ENCODE assay signal across 20 mouse cellular contexts in the genomic region with DNA sequence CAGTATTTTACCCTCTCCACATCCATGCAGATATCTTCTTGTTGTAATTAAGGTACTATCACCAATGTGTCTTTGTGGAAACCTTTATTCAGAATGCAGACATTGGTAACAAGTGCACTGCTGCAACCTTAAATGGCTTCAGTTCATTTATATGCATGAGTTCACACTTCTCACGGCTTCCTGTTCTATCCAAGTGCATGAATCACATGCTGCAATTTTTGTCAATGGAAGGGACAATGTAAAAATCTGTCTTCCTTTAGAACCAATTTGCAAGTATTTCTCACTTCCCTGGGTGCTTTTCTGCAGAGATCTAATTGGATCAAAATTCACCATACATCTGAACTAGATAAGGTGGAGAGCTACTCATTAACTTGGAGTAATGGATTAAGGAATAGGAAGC. TPM values are rescaled to one million over a fixed set of nuclear protein-coding genes. Genes with fewer than 3 reads are reported as not detected.
DNase-seq lines count a peak whose midpoint lies in the region; ATAC-seq and TF ChIP-seq lines count a peak whose summit lies in the region.
"Had no signal": no experiment of that assay in that cellular context is flagged by ENCODE, and none has a peak within 500 bp of the region (broad histone marks: within the 10 kb centered on the region; RNA-seq: fewer than 3 reads in every experiment).

No protein-coding gene starts in this region.

- peak; percentile 55 for ATAC-seq in forebrain, embryonic 15.5 days (replicated peaks)
- ATAC-seq in midbrain, embryonic 13.5 days: no peak
- ATAC-seq: CD4-positive, CD25-positive, alpha-beta regulatory T cell, adult 4 months; intestine, postnatal 0 days had no signal

- TF ChIP-seq CTCF in layer of hippocampus, adult 2 months (conservative IDR thresholded peaks at IDR 0.05): no peak
- no peak for TF ChIP-seq CTCF in brain, embryonic 14.5 days (IDR thresholded peaks at IDR 0.05; ENCODE audit: borderline replicate concordance, extremely low read depth, insufficient read depth, insufficient read length)

- no peak for DNase-seq in layer of hippocampus, adult 2 months (ENCODE audit: low spot score in 2 of 2)
- DNase-seq in layer of hippocampus, postnatal 10 days (ENCODE audit: low spot score in 2 of 2): no peak
- peak; percentile 73 for DNase-seq in brain, embryonic 14.5 days (ENCODE audit: low read depth)
- DNase-seq in heart, postnatal 36 days: no peak
- DNase-seq: adrenal gland, adult 8-10 months; adrenal gland, postnatal 36 days; cerebellum, adult 18-20 months; cerebellum, adult 9-11 months; cerebellum, postnatal 36 days; gastrocnemius, adult 2 months; gastrocnemius, postnatal 25 days had no signal

- no peaks in the 10 kb centered on the region for H3K9me3 ChIP-seq in forebrain, embryonic 15.5 days
- no peaks in the 10 kb centered on the region for H3K9me3 ChIP-seq in midbrain, embryonic 13.5 days
- H3K9me3 ChIP-seq: embryonic facial prominence, embryonic 13.5 days; G1E; heart, embryonic 12.5 days; hindbrain, embryonic 15.5 days had no signal

- H3K4me3 ChIP-seq in layer of hippocampus, adult 2 months: no peak overlapping the region
- H3K4me3 ChIP-seq in forebrain, embryonic 15.5 days: no peak overlapping the region
- H3K4me3 ChIP-seq in midbrain, embryonic 13.5 days (replicated peaks): no peak overlapping the region
- H3K4me3 ChIP-seq: embryonic facial prominence, embryonic 13.5 days; gastrocnemius, adult 2 months; heart, embryonic 12.5 days; hindbrain, embryonic 15.5 days had no signal

- intact Hi-C loops in heart, postnatal 36 days (cut with DNase I): no loop called here

- no peak for TF ChIP-seq POLR2A in brain, embryonic 14.5 days (IDR thresholded peaks at IDR 0.05; ENCODE audit: borderline replicate concordance, extremely low read depth, insufficient read depth, insufficient read length, poor library complexity, severe bottlenecking)

- no peak overlapping the region for H3K4me2 ChIP-seq in forebrain, embryonic 15.5 days (replicated peaks)
- H3K4me2 ChIP-seq in midbrain, embryonic 13.5 days (replicated peaks): no peak overlapping the region
- H3K4me2 ChIP-seq: embryonic facial prominence, embryonic 13.5 days; heart, embryonic 12.5 days; hindbrain, embryonic 15.5 days had no signal

- H3K4me1 ChIP-seq in forebrain, embryonic 15.5 days: no peaks in the 10 kb centered on the region
- no peaks in the 10 kb centered on the region for H3K4me1 ChIP-seq in midbrain, embryonic 13.5 days (replicated peaks)
- H3K4me1 ChIP-seq: embryonic facial prominence, embryonic 13.5 days; hindbrain, embryonic 15.5 days had no signal

- 0 out of 2 replicates have a peak overlapping the region, but pooled peaks have one; percentile 14 for H3K27ac ChIP-seq in layer of hippocampus, adult 2 months
- H3K27ac ChIP-seq in forebrain, embryonic 15.5 days (replicated peaks): no peak overlapping the region
- no peak overlapping the region for H3K27ac ChIP-seq in midbrain, embryonic 13.5 days
- H3K27ac ChIP-seq: embryonic facial prominence, embryonic 13.5 days; gastrocnemius, adult 2 months; hindbrain, embryonic 15.5 days had no signal

- no peak overlapping the region for H3K9ac ChIP-seq in forebrain, embryonic 15.5 days (replicated peaks)
- H3K9ac ChIP-seq in midbrain, embryonic 13.5 days (replicated peaks): no peak overlapping the region
- H3K9ac ChIP-seq: embryonic facial prominence, embryonic 13.5 days; heart, embryonic 12.5 days; hindbrain, embryonic 15.5 days had no signal

- no peaks in the 10 kb centered on the region for H3K36me3 ChIP-seq in forebrain, embryonic 15.5 days
- no peaks in the 10 kb centered on the region for H3K36me3 ChIP-seq in midbrain, embryonic 13.5 days
- H3K36me3 ChIP-seq: embryonic facial prominence, embryonic 13.5 days; G1E; heart, embryonic 12.5 days; hindbrain, embryonic 15.5 days had no signal

- 39% methylated on average over 1 of the region's 1 CpGs for WGBS in forebrain, embryonic 15.5 days
- 62% methylated on average over 1 of the region's 1 CpGs for WGBS in midbrain, embryonic 13.5 days

- H3K27me3 ChIP-seq in forebrain, embryonic 15.5 days: no peaks in the 10 kb centered on the region
- no peaks in the 10 kb centered on the region for H3K27me3 ChIP-seq in midbrain, embryonic 13.5 days
- H3K27me3 ChIP-seq: embryonic facial prominence, embryonic 13.5 days; heart, embryonic 12.5 days; hindbrain, embryonic 15.5 days had no signal

RNA-seq across cellular contexts. Expression of a gene that starts 27.8 kb away (rescaled TPM):
- 10 to 100 TPM; 35.2 to 35.5 TPM for total RNA-seq in layer of hippocampus, adult 2 months (2021)
- total RNA-seq in layer of hippocampus, postnatal 10 days (2021): 10 to 100 TPM; 60.2 to 62.7 TPM
- polyA plus RNA-seq in brain, embryonic 14.5 days (2012; rRNA removed): 2.1 and 3.4 TPM in 2 replicates
- polyA plus RNA-seq in forebrain, embryonic 15.5 days (2015; fragmentation: Nextera tagmentation; extraction: Ambion mirVana): 7.0 and 7.4 TPM in 2 replicates
- total RNA-seq in heart, postnatal 36 days (2021): under 1 TPM; 0.08 to 0.33 TPM
- polyA plus RNA-seq in midbrain, embryonic 13.5 days (2015; fragmentation: Nextera tagmentation; extraction: Ambion mirVana): 1.8 and 2.0 TPM in 2 replicates
- total RNA-seq: gastrocnemius, adult 2 months; gastrocnemius, postnatal 25 days; granulocyte monocyte progenitor cell, adult 5-6 weeks had no signal
- polyA plus RNA-seq: CD4-positive, CD25-positive, alpha-beta regulatory T cell, adult 4 months; G1E had no signal

Comparison
In these comparisons a context has a peak if more than half of its experiments do, and no peak if none do; other contexts are left out.
1. RNA of a gene that starts 27.8 kb away (total RNA-seq): 60.2 to 62.7 TPM in layer of hippocampus, postnatal 10 days and 35.2 to 35.5 TPM in layer of hippocampus, adult 2 months; 0.08 to 0.33 TPM in heart, postnatal 36 days; every median in the first group is over 10 times any median in the second.